Mouse (Mus musculus) olfactory bulb, adult 2 months (tissue): ENCODE results near the gene Map3k20. TPM values are rescaled to one million over a fixed set of nuclear protein-coding genes. Genes with fewer than 3 reads are reported as not detected.
A peak's percentile ranks its signal among the peaks of the same experiment; 100 is the strongest.

Source experiments
- H3K27ac ChIP-seq: fragments of 200-500 bp; 2 replicates; pipeline ENCODE4 v1.5.1; 2012; ENCODE audit warnings: low read depth, low read length; ENCODE audit not compliant: insufficient read depth
- H3K4me1 ChIP-seq: fragments of 200-500 bp; 2 replicates; pipeline ENCODE4 v1.6.1; 2012; ENCODE audit warnings: low read length; ENCODE audit not compliant: control insufficient read depth, insufficient read depth
- H3K4me3 ChIP-seq: fragments of 200-500 bp; 2 replicates; pipeline ENCODE4 v1.5.1; 2012; ENCODE audit warnings: mild to moderate bottlenecking, low read depth, low read length, moderate library complexity; ENCODE audit not compliant: insufficient read depth
- CTCF ChIP-seq: fragments of 200-500 bp; IDR thresholded peaks from 2 replicates; pipeline ENCODE4 v1.5.1; 2012; ENCODE audit warnings: low read depth, mild to moderate bottlenecking, low read length, moderate library complexity; ENCODE audit not compliant: insufficient read depth
- POLR2A ChIP-seq: fragments of 200-500 bp; IDR thresholded peaks from 2 replicates; pipeline ENCODE4 v1.6.1; 2012; ENCODE audit warnings: mild to moderate bottlenecking, low read depth, low read length, moderate library complexity; ENCODE audit not compliant: insufficient read depth
- WGBS: fragments of 180-500 bp; shearing (Covaris S2); methylation state at CpG from one replicate; pipeline ENCODE4 v1.1.7; 2018; 5-methylcytosine and 5-hydroxymethylcytosine counted together
- polyA plus RNA-seq: library from polyadenylated mRNA; stranded (reverse); fragments of >200 nt; gene quantifications from 2 replicates; pipeline ENCODE4 v1.2.4, GENCODE M21; 2012; ENCODE audit warnings: low replicate concordance; ENCODE audit not compliant: missing spikeins, insufficient read depth, insufficient read length

The Map3k20 gene
- 45.5 TPM in 1 of 2 replicates, not detected in the other for polyA plus RNA-seq

DNA sequence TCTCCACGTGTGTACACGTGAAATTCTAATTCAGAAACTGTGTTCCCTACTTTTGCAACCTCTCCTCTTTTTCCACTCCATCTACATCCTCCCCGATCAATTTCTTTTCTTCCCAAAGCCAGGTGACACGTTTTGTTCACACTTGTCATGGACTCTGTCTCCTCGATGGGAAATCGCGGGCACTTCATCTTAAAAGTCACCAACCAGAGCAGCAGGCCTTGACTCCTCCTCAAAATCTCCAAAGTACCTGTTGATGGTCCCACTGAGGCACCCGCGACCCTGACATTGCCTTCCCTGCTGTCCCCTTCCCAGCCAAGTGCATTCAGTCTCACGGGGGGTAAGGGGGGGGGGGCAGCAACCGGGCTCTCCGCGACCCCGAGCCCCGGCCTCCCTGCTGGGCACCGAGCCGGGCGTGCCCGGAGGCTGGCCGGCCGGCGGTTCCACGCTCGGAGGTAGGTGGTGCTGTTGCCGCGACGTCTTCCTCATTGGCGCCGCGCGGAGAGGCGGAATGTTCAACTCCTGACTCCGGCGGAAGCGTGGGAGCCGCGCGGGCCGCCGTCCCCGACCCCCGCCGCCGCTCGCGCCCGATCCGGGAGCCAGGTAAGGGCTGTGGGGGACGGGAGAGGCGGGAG lies at the start of gene Map3k20:
Gene Map3k20 (plus strand): TSS at position 382 of the 632 bp plus-strand sequence.
- Histone ChIP-seq H3K4me3 (peak within 1 kb of the TSS; percentile 71), H3K27ac (no peak within 1 kb of the TSS; the same call in 1 of the 2 replicates), H3K4me1 (peaks cover 6% of the 10 kb centered on the region; the same call in 1 of the 2 replicates)
- WGBS, result 5% methylated on average over 50 of the region's 50 CpGs
- no peak for TF ChIP-seq POLR2A
- TF ChIP-seq CTCF, result peak; percentile 27; the same call in 1 of the 2 replicates

DNA sequence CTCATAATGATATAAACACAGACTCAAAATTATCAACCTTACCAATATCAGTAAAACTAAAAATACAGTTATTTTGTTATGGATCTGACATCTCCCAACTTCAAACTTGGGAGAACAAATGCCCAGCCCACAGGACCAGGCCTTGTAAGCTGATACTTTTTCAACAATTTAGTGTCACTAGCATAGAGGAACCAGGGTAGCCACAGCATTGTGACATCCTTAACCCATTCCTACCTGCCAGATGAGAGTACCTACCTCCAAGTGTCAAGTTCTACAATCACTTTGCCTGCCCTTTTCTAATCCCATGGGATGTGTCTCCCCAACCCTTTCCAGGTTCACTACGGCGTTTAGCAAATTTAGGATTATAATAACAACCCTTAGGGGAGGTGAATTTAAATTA lies 47.0 kb upstream of the Map3k20 start:
- WGBS, result 41% methylated on average over 2 of the region's 2 CpGs
- no peak for TF ChIP-seq CTCF
- no peak for TF ChIP-seq POLR2A
- Histone ChIP-seq H3K4me1 (peaks cover 32% of the 10 kb centered on the region), H3K27ac (no peak overlapping the region), H3K4me3 (no peak overlapping the region)

DNA sequence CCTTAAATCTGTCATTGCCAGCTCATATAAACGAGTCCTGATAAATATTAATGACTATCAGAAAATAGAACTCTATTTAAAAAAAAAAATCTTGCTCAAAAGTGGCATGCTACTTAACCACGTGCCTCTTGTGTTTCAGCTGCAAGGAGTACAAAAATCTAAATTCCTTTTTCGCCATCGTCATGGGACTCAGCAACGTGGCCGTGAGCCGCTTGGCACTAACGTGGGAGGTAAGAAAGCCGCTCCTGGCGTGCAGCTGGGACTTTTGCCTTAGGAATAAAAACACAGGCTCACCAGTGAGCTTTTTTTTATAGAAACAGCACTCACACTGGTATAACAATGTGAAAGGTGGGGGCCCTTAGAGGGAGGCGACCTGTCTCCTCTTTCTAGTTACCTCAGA lies 46.5 kb upstream of the Map3k20 start:
- peaks cover 32% of the 10 kb centered on the region for H3K4me1 ChIP-seq
- H3K27ac ChIP-seq, result peak overlapping the region; percentile 32; the same call in 1 of the 2 replicates
- H3K4me3 ChIP-seq, result no peak overlapping the region
- 40% methylated on average over 11 of the region's 11 CpGs for WGBS
- no peak for TF ChIP-seq CTCF
- no peak for TF ChIP-seq POLR2A

DNA sequence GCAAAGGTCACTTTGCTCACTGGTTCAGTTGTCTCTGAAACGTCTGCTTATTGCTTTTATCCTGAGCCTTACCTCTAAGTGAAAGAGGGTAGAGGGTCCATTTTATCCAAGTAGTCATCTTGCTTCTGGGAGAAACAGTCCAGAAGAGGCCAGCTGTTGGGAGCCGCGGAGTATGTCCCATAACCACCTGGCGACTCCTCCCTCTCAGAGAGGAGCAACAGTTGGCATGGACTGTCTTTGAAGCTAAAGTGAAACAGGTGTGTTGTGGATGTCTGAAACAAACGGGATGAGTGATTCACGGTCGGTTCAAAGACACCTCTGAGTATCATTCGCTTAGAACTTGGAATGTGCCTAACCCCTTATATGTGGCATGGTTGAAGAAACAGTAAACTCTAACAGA lies 46.0 kb upstream of the Map3k20 start:
- Histone ChIP-seq H3K4me3 (no peak overlapping the region), H3K4me1 (peaks cover 32% of the 10 kb centered on the region), H3K27ac (peak overlapping the region; percentile 32)
- TF ChIP-seq CTCF, result no peak
- no peak for TF ChIP-seq POLR2A
- WGBS, result 86% methylated on average over 8 of the region's 8 CpGs

DNA sequence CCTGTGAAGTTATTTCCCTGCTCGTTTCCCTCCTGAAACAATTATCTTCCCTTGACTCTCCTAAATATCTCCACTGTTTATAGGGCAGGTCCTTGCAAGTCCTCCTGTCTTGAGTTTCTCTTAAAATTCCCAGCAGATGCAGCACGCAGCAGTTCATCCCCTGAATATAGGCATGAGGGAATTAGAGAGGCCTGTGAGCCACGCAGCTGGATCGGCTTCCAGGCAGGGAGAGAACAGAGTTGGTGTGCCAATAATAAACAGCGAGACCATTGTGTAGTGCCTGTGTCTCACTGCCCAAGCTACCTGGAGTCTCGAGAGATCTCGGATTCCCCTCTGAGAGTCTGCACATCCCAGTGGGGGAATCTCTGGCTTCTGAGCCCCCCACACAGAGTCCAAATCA lies 45.4 kb upstream of the Map3k20 start:
- Histone ChIP-seq H3K27ac (peak overlapping the region; percentile 32; the same call in 1 of the 2 replicates), H3K4me1 (peaks cover 32% of the 10 kb centered on the region), H3K4me3 (no peak overlapping the region)
- WGBS, result 32% methylated on average over 7 of the region's 7 CpGs
- TF ChIP-seq POLR2A (no peak), CTCF (no peak)

DNA sequence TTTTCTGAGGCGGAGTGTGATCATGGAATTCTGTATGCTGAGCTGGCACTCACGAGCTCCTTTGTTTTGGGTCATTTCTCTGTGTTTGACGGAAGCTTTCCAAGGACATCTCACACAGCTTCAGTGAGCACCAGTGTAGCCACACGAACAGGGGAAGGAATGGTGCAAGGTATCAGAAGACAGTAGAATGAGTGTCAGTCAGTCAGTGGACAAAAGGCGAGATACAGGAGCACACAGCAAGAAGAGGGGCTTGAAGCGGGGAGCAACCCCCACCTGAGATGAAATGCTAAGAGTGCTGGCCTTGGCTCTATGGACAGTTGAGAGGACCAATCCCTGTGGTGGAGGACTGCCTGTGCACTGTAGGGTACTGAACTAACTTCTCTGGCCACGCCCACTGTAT lies 44.7 kb upstream of the Map3k20 start:
- WGBS, result 86% methylated on average over 7 of the region's 7 CpGs
- Histone ChIP-seq H3K4me1 (peaks cover 27% of the 10 kb centered on the region), H3K4me3 (no peak overlapping the region), H3K27ac (no peak overlapping the region)
- TF ChIP-seq POLR2A, result no peak
- TF ChIP-seq CTCF, result no peak

DNA sequence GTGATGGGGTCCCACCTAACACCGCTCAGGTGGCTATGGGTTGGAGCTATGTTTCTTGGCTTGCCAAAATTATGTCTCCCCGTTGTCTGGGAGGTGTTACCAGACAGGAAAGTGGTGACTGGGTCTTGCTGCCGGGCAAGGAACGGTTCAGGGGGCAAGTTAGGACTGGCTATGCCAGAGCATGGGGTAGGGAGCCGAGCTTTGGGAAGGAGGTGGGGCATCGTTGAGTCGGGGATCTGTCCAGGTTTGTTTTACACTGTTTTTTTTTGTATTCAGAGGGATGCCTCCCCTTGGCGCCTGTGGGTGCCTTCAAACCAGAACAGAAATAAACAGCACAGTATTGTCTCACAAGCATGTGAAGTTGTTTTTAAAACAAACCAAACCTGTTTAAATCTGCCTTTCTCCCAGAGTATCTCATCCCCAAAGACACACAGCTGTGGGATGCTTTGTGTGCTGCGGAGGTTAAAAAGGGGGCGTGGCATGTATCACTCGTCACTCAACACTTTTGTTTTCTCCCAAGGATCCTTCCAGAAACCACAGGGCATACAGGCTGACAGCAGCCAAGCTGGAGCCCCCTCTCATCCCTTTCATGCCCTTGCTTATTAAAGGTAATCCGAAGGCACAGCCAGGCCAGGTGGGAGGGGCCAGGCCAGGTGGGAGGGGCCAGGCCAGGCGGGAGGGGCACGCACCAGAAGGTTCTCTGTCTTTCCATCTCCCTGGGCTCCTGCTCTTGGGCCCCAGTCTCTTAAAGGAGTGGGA lies 43.5 kb upstream of the Map3k20 start:
- no peak for TF ChIP-seq CTCF
- TF ChIP-seq POLR2A, result no peak
- Histone ChIP-seq H3K4me3 (no peak overlapping the region), H3K4me1 (peaks cover 23% of the 10 kb centered on the region), H3K27ac (peak overlapping the region; percentile 56; the same call in 1 of the 2 replicates)
- 32% methylated on average over 14 of the region's 14 CpGs for WGBS

DNA sequence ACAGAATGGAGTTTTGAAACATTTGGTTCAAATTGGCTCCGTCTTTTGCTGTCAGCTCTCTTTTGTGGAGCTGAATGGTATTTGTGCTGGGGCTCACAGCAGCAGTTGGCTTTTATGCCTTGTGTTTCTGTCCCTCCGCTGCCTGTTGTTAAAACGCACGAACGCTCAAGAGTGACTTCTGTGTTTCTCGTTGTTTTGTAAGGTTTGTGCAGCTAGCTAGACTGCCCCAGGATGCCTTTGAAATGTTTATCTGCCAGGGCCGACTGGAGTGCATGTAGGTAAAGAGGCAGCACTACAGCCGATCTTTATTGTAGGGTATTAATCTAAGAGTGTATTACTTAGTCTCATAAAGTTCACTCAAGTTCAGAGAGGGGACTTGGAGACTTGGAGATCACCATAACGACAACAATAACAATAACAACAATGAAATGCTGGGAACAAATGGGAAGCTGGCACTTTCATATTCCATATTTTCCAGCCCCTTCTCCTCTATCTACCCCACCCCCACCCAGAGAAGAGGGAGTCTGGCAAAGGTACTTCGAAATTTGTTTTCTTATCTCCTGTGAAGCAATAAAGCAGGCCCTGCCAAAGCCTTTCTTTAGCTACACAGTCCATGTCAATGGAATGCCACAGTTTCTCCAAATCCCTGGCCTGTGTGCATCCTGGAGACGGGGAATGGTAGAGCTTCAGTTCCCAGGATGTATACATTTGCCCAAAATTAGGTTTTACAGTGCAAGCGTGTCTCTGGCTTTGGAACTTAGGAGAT lies 42.3 kb upstream of the Map3k20 start:
- Histone ChIP-seq H3K4me1 (peaks cover 23% of the 10 kb centered on the region), H3K4me3 (no peak overlapping the region), H3K27ac (no peak overlapping the region)
- TF ChIP-seq POLR2A, result no peak
- no peak for TF ChIP-seq CTCF
- WGBS, result 70% methylated on average over 12 of the region's 12 CpGs
